Mouse (Mus musculus) kidney, adult 2 months (tissue): ENCODE data around the gene Dnah17.

ENCODE experiments used
- CTCF ChIP-seq: fragments of 200-500 bp; conservative IDR thresholded peaks from 2 replicates; pipeline ENCODE4 v1.5.1; 2011; ENCODE audit warnings: low read depth, mild to moderate bottlenecking, control low read depth, low read length, moderate library complexity, mixed read lengths; ENCODE audit not compliant: insufficient read depth, insufficient read length
- POLR2A ChIP-seq: fragments of 200-500 bp; IDR thresholded peaks from one replicate; pipeline ENCODE4 v1.6.1; 2011; ENCODE audit warnings: low read depth, low read length, control low read depth

DNA sequence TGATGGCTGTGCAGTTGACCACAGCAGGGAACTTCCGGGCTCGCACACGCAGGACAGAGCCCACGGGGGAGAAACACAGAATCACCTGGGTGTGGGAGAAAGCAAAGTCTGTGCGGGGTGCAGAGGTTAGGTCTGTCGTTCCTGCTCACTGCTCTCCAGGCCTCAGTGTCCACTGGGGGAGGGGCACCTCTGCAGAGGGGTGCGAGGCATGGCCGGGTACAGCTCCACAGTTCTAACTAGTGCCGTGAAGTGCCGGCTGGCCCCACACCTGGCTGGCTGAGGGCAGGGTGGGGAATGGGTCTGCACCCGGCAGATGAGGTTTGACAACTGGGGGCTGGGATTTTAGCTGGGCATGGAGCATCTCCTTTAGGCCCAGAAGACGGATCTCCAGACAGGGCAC, 72.1 kb downstream of the Dnah17 start:
- no peak for TF ChIP-seq CTCF
- no peak for TF ChIP-seq POLR2A
